Mouse (Mus musculus): ENCODE data around the gene Denr. TPM values are rescaled to one million over a fixed set of nuclear protein-coding genes. Genes with fewer than 3 reads are reported as not detected.
A peak's percentile ranks its signal among the peaks of the same experiment; 100 is the strongest.

Gene Denr
- total RNA-seq (2015; ENCODE audit: low replicate concordance) (10.1 and 18.0 TPM in 2 replicates), total RNA-seq (2017; ENCODE audit: low replicate concordance) (6.7 and 15.7 TPM in 2 replicates)

DNA sequence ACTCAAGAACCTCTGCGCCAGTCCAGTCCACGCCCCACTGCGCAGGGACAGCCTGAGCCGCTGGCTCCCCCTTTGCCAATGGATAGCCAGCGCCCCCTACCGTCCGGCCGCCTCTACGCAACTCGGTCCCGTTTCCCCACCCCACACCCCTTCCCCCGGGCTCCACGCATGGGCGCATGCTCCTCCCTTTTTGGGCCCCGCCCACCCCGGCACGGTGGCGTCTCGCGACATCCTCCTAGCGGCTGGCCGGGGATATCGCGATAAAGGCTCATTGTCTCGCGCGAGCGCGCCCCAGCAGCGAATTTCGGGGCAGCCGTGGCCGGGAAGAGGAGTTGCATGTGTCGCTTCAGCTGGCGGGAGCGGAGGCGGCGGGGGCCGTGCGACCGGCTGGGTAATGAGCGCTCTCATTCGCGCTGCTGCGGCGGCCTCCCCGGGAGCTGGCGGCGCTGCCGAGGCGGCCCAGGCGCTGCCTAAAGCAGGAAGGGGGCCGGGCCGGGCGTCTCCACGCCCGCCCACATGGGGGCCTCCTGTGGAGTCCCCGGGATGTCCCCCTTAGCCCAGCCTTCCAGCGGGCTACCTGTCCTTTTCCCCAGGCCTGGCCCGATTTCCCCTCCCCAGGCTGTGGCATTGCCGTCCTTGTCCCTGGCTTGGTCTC is at the start of gene Denr:
Denr (plus strand) TSS at position 200 of the 655 bp plus-strand sequence.
- ATAC-seq (replicated peaks; ENCODE audit: low FRiP score, poor library complexity, severe bottlenecking), result peak; percentile 98

DNA sequence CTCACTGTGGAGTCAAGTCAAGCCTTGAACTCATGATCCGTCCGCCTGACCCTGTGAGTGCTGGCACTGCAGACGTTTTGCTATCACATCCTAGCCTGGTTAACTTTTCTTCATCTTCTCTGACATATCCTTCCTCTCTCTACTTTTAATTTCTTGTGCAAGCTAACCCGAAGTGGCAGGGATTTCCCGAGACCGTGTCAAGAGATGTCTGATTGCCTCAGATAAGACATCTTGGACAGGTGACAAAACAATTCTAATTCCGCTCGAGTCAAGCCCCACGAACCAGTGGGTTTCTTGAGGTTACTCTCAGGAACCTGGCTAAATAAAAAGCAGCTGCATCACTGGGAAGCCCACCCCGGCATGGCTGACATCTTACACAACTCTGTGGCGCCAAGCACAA is 48.2 kb upstream of the Denr start:
- ATAC-seq (replicated peaks; ENCODE audit: low FRiP score, poor library complexity, severe bottlenecking), result no peak

DNA sequence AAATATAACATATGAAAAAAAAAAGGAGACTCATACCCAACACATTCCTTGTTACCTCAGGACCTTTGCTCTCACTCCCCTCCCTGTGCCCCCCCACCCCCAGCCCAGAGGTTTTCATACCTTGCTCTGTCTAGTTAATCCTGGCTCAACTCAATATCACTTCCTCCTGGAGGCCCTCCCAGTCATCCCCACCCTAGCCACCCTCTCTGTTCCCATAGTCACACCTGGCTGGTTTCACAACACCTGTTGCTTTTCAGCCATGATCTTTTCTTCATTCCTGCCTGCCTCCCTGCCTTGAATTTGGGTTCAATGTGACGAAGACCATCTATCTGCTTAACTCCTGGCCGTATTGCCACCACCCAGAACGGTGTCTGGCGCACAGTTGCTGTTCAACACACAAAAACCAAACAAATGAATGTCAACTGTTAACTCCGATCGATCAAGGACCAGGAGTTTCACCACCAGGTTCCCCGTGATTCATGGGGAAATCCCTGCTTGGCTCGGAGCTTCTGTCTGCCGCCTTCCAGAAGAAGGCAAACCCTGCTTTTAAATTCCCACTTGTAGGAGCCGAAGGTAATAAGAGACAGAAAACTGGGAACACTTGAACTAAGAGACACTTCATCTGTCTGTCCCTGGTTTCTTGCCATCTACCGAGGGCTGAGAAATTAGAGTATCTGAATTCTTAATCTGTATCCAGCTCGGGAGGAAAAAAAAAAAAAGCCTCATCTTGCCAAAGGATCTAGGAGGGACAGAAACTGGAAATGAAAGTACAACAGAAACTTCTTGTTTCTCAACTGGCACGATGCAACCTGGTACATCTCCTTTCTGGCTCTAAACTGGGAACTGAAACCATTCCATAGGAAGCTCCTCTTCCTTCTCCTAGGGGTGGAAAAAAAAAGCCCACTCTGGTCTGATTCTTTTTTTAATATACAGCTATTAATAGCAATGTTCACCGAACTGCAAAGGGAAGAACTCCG is 44.3 kb upstream of the Denr start:
- no peak for ATAC-seq (replicated peaks; ENCODE audit: low FRiP score, poor library complexity, severe bottlenecking)

DNA sequence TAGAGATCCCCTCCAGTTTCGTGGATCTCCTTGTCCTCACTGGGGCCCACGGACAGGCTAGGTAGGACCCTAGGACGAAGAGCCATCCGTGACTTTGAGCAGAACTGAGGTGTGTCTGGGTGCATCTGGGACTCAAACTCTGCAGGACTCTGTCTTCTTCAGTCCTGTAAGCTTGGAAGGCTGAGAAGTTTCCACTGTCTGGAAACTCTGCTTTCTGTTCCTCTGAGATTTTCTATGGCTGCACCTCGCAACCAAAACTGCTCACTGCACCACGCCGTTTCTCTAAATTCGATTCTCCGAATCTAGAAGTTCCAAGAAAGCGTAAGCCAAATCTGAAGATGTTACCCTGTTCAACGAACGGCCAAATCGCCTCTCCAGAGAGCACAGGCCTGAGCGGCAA is 43.0 kb upstream of the Denr start:
- no peak for ATAC-seq (replicated peaks; ENCODE audit: low FRiP score, poor library complexity, severe bottlenecking)

DNA sequence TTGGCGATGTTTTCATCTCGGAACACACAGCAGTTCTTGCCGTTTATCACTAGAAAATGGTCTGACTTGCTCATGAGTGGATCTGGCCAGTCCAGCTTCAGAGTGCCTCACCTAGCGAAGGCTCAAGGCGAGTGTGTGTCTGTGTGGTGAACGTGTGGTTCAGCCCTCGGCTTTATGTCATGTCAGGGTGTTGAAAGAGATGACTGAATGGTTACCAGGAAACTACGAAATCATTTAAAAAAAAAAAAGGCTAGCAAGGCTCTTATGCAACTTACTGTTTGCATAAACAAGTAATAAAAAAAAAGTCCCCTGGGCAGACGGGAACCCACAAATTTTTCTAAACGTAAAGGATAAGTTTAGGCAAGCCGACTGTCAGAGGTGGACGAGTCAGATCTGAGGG is 41.6 kb upstream of the Denr start, which contains the start of gene Hcar2:
Hcar2 (minus strand) TSS at position 135 of the 400 bp plus-strand sequence.
- ATAC-seq (replicated peaks; ENCODE audit: low FRiP score, poor library complexity, severe bottlenecking), result no peak

GRCm38 (mm10) chr5:123866457-123866856 is 40.5 kb upstream of the Denr start:
- ATAC-seq (replicated peaks; ENCODE audit: low FRiP score, poor library complexity, severe bottlenecking), result no peak

DNA sequence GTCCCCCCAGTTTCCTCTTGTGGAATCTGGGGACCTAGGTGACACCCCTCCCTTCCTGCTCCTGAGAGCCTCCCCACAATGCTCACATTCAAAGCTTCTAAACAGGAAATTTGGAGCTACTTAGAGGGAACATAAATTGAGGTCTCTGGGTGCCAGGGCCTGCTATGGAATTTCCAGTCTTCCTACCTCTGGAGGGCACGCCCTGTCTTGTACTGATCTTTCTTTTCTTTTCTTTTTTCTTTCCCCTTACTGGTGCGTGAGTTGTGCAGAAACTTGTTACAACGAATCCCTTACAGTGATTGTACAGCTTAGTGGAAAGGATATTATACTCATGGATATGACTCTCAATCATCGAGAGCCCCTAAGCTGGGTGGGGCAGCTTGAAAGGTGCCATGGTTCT is 37.4 kb upstream of the Denr start:
- no peak for ATAC-seq (replicated peaks; ENCODE audit: low FRiP score, poor library complexity, severe bottlenecking)

DNA sequence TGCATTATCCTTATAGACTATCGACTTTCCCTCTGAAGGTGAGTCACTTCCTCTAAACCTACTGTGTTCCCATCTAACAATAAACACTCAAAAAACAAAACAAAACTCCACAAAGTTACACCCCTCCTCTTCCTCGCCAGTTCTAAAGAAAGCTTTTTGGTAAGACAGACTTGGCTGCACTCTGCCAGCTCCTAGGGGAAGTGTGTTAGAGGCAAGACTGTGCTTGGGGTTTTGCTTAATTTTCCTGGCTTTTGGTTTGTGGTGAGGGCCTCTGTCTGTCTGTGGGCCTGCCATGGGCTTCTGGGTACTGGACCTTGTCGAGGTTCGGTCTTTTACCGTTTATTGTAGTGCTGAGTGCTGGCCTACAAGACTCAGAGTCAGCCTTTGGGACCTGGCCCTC is 32.8 kb upstream of the Denr start:
- ATAC-seq (replicated peaks; ENCODE audit: low FRiP score, poor library complexity, severe bottlenecking), result no peak

DNA sequence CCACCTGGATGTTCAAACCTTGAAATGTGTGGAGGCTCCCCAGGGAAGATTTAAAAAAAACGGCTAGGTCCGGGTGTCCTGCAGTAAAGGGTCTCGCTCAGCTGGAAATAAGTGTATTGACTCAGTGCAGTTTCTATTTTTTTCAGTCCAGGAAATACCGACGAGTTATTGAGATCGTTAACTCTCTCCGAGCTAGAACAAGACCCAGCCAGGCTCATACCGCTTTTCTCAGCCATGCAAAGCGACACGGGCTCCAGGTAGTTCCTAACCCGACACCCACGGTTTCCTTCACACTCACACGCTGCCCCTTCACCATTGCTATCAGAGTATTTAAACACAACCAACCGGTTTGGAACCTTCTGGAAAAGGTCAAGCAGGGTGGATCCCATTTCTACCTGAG is 28.9 kb upstream of the Denr start:
- ATAC-seq (replicated peaks; ENCODE audit: low FRiP score, poor library complexity, severe bottlenecking), result no peak

- ATAC-seq (replicated peaks; ENCODE audit: low FRiP score, poor library complexity, severe bottlenecking), result no peak
Observed at GRCm38 (mm10) chr5:123879928-123880327, 27.0 kb upstream of the Denr start, which contains the start of gene Hcar1. Gene Hcar1, minus strand, starts transcription at chr5:123880020.

DNA sequence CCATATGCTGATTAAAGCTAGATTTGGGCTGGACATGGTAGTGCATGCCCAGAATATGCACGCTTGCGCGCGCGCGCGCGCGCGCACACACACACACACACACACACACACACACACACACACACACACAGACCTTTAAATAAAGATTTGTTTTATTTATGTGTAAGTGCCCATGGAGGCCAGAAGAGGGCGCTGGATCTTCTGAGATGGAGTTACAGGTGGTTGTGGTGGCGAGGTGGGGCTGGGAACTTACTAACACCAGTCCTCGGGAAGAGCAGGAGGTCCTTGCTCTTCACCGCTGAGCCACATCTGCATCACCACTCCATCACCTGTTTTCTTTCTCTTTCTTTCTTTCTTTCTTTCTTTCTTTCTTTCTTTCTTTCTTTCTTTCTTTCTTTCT is 26.2 kb upstream of the Denr start:
- ATAC-seq (replicated peaks; ENCODE audit: low FRiP score, poor library complexity, severe bottlenecking), result no peak

DNA sequence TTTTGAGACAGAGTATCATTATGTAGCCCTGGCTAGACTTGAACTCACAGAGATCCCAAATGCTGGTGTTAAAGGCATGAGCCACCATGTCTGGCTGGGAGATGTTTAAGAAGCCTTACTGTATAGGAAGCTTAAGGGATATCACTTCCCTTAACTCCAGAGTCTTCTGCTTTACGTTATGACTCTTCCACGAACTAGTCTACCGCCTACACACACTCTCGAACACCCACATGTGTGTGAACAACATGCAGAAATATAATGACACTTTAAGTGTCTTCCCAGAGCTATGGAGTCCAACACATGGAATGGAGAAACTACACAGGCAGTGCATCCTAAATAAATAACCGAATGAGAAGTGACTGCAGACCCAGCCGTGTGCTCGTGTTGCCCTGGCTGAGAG is 23.1 kb upstream of the Denr start:
- ATAC-seq (replicated peaks; ENCODE audit: low FRiP score, poor library complexity, severe bottlenecking), result no peak

DNA sequence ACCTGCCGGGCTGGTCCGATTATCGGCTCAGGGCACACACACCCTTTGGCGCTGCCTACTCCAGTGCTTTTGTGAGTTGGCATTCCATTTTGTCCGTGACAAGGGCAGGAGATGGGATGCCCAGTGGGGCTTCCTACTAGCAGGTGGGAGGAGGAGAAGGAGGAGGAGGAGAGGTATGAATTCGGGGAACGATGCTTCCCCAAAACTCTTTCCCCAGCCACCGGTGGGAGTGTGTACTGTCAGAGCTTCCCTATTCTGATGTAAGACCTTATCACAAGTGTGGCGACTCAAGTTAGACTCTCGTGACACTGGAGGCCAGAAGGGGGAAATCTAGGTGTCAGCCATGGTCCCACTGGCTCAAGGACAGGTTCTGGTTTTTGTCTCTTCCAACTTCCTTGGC is 22.6 kb upstream of the Denr start:
- no peak for ATAC-seq (replicated peaks; ENCODE audit: low FRiP score, poor library complexity, severe bottlenecking)

DNA sequence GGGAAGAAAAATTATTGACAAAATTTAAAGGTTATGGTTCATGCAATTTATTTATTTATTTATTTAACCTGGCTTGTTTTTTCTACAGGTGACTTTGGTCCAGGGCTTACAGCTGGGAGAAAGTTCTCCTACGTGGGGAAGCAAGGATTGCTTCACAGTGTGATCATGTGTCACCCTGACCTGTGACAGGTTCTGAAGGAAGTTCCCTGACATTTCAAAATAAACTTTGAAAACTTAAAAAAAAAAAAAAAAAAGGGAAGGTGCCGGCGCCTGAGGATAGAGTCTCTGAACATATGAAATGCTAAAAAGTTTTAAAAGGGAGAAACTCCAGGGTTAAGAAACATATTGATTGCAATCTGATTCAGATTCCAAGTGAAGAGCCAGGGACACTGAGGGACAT is 20.6 kb upstream of the Denr start:
- no peak for ATAC-seq (replicated peaks; ENCODE audit: low FRiP score, poor library complexity, severe bottlenecking)

GRCm38 (mm10) chr5:123890312-123890711 is 16.7 kb upstream of the Denr start:
- ATAC-seq (replicated peaks; ENCODE audit: low FRiP score, poor library complexity, severe bottlenecking), result no peak

- no peak for ATAC-seq (replicated peaks; ENCODE audit: low FRiP score, poor library complexity, severe bottlenecking)
Observed at GRCm38 (mm10) chr5:123890987-123891386, 16.0 kb upstream of the Denr start.

- no peak for ATAC-seq (replicated peaks; ENCODE audit: low FRiP score, poor library complexity, severe bottlenecking)
Observed at GRCm38 (mm10) chr5:123891669-123892068, 15.3 kb upstream of the Denr start.

GRCm38 (mm10) chr5:123893520-123893919 is 13.5 kb upstream of the Denr start:
- ATAC-seq (replicated peaks; ENCODE audit: low FRiP score, poor library complexity, severe bottlenecking), result no peak

DNA sequence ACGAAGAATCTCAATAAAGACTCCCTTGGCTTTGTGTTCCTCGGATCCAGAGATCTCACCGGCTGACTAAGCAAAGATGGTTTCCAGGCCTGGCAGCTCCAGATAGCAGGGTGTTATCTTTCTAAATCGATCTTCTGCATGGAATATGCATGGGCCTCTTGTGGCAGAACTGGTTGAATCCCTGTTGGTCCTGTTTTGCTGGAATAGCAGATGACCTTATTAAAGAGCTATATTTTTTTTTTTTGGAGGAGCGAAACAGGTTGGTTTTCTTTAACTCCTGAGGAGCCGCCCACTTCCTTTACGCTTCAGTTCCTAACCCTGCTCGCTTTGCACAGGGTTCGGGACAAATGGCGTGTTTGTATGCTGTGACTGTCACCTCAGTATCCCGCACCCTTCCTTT is 10.6 kb upstream of the Denr start:
- ATAC-seq (replicated peaks; ENCODE audit: low FRiP score, poor library complexity, severe bottlenecking), result no peak

- no peak for ATAC-seq (replicated peaks; ENCODE audit: low FRiP score, poor library complexity, severe bottlenecking)
Observed at GRCm38 (mm10) chr5:123897352-123897751, 9.6 kb upstream of the Denr start.

All from erythroid progenitor cell, adult 5-6 weeks (primary cell).